Mouse (Mus musculus) small intestine, adult 2 months (tissue): ENCODE data around the gene Twf1. TPM values are rescaled to one million over a fixed set of nuclear protein-coding genes. Genes with fewer than 3 reads are reported as not detected.
A peak's percentile ranks its signal among the peaks of the same experiment; 100 is the strongest.

Experiments
- H3K27ac ChIP-seq: fragments of 200-500 bp; 2 replicates; pipeline ENCODE4 v1.5.1; 2012; ENCODE audit warnings: low read depth, low read length, control low read depth, inconsistent platforms; ENCODE audit not compliant: insufficient read depth
- H3K27me3 ChIP-seq: fragments of 200-500 bp; 2 replicates; pipeline ENCODE4 v1.6.1; 2012; ENCODE audit warnings: mild to moderate bottlenecking, moderate library complexity, low read length, inconsistent platforms; ENCODE audit not compliant: control insufficient read depth, insufficient read depth
- H3K36me3 ChIP-seq: fragments of 200-500 bp; 2 replicates; pipeline ENCODE4 v1.6.1; 2012; ENCODE audit warnings: mild to moderate bottlenecking, low read length, control low read depth, inconsistent platforms; ENCODE audit not compliant: control insufficient read depth, insufficient read depth
- H3K4me1 ChIP-seq: fragments of 200-500 bp; 2 replicates; pipeline ENCODE4 v1.6.1; 2012; ENCODE audit warnings: low read length, inconsistent platforms, mixed read lengths; ENCODE audit not compliant: control insufficient read depth, insufficient read depth, insufficient read length
- H3K4me3 ChIP-seq: fragments of 200-500 bp; 2 replicates; pipeline ENCODE4 v1.5.1; 2012; ENCODE audit warnings: low read depth, mild to moderate bottlenecking, control low read depth, inconsistent platforms, low read length, moderate library complexity
- CTCF ChIP-seq: fragments of 200-500 bp; IDR thresholded peaks from 2 replicates; pipeline ENCODE4 v1.5.1; 2012; ENCODE audit warnings: low read depth, mild to moderate bottlenecking, control low read depth, inconsistent platforms, low read length, moderate library complexity, mixed read lengths; ENCODE audit not compliant: insufficient replicate concordance, insufficient read length; ENCODE audit errors: extremely low read depth
- POLR2A ChIP-seq: fragments of 200-500 bp; IDR thresholded peaks from 2 replicates; pipeline ENCODE4 v1.6.1; 2012; ENCODE audit warnings: low read depth, mild to moderate bottlenecking, control low read depth, inconsistent platforms, low read length, moderate library complexity
- WGBS: fragments of 180-500 bp; shearing (Covaris S2); methylation state at CpG from one replicate; pipeline ENCODE4 v1.1.7; 2018; 5-methylcytosine and 5-hydroxymethylcytosine counted together
- polyA plus RNA-seq: library from polyadenylated mRNA; depleted of rRNA; stranded (reverse); fragments of >200 nt; gene quantifications from 2 replicates; pipeline ENCODE4 v1.2.3, GENCODE M21; 2012

The Twf1 gene
- polyA plus RNA-seq, 1 experiment: 42.5 TPM

DNA sequence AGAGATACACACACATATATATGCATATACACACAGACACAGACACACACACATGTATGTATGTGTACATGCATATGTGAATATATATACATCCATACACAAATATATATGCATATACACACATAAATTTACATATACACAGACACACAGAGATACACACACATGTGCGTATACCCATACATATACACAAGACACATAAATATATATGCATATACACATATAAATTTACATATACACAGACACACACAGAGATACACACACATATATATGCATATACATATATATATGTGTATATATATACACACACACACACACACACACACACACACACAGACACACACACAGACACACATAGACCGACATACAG, 38.8 kb upstream of the Twf1 start:
- no peak for TF ChIP-seq CTCF
- TF ChIP-seq POLR2A: no peak
- WGBS: 46% methylated on average over 2 of the region's 2 CpGs
- Histone ChIP-seq H3K36me3 (no peaks in the 10 kb centered on the region), H3K4me1 (peaks cover 5% of the 10 kb centered on the region), H3K27me3 (no peaks in the 10 kb centered on the region), H3K4me3 (peak overlapping the region; percentile 69), H3K27ac (no peak overlapping the region)

DNA sequence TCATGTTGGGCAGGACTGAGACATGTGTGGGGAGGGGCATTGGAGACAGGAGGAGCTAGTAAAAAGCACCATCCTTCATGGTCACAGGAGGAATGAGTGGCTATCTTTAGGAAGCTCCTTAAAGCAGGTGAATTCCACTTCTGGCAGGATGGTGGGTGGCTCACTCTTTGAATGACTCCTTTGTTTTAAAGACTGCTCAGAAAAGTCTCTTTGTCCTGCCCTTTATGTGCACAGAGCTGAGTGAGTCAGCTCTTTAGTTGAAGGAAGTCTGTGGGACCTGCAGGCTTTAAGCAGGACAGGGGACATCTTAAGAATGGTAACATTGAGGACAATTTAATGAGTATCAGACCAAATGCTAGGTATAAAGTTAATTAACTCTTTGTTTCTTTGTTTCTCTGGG, 31.2 kb upstream of the Twf1 start:
- Histone ChIP-seq H3K36me3 (no peaks in the 10 kb centered on the region), H3K4me3 (no peak overlapping the region), H3K27me3 (no peaks in the 10 kb centered on the region), H3K27ac (no peak overlapping the region), H3K4me1 (no peaks in the 10 kb centered on the region)
- TF ChIP-seq CTCF (no peak), POLR2A (no peak)

DNA sequence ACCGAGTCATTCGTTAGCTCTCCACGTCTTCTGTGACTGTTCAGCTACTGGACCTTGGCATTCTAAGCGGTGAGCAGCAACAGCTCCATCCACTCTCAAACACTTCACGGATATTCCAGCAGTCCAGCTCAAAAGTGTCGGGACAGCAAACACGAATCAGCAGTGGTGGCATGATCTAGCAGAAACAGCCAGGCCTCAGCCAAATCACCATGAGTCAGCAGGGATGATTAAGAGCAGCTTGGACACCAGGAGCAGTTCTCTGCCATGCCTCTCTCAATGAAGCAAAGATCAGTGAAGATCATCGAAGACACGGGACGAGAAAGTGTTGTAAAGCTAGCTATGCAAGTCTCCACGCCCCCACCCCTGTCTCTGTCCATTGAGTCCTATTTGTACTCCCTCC, 26.3 kb upstream of the Twf1 start:
- H3K36me3 ChIP-seq: no peaks in the 10 kb centered on the region
- no peak overlapping the region for H3K4me3 ChIP-seq
- no peak overlapping the region for H3K27ac ChIP-seq
- no peaks in the 10 kb centered on the region for H3K27me3 ChIP-seq
- TF ChIP-seq CTCF (no peak), POLR2A (no peak)
- H3K4me1 ChIP-seq: no peaks in the 10 kb centered on the region
- WGBS: 91% methylated on average over 11 of the region's 11 CpGs

DNA sequence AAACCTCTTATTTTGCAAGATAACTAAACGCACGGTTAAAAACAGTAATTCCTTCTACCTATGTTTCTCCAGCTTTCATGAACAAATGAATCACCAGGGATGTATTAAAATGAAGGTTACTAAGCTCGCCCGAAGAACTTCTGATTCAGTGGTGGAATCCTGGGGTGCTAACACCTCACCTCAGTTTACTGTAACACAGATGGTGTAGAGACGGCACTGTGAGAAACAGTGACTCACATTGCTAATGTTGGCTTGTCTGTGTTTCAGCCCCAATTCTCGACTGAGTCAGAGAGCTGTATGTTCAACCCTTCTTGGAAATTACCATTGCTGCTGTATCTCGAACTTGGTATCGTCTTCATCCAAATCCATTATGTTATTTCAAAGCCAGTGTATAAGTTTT, 18.1 kb upstream of the Twf1 start:
- TF ChIP-seq POLR2A: no peak
- H3K27me3 ChIP-seq: no peaks in the 10 kb centered on the region
- 90% methylated on average over 8 of the region's 8 CpGs for WGBS
- no peak overlapping the region for H3K4me3 ChIP-seq
- H3K27ac ChIP-seq: no peak overlapping the region
- H3K4me1 ChIP-seq: no peaks in the 10 kb centered on the region
- H3K36me3 ChIP-seq: no peaks in the 10 kb centered on the region

DNA sequence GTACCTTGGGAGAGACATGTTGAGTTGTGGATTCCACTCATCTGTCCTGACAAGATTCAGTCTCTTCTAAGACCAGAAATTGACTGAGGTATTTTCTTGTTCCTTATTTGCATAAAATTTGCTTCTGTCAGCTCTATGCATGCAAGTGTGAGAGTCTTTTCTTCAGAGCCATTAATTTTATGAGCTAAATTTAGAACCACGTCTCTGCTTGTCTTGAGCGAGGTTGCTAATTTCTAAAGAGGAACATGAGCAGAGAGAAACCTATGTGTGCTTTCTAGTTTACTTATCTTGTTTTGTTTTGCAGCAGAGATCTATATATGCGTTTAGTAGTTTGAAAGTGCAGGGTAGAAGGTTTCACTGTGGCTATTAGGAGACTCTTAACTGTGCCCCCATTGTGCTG, 12.8 kb upstream of the Twf1 start:
- Histone ChIP-seq H3K27me3 (no peaks in the 10 kb centered on the region), H3K27ac (no peak overlapping the region), H3K4me3 (no peak overlapping the region), H3K4me1 (peaks cover 12% of the 10 kb centered on the region), H3K36me3 (no peaks in the 10 kb centered on the region)
- no peak for TF ChIP-seq CTCF
- no peak for TF ChIP-seq POLR2A
- WGBS: 69% methylated on average over 3 of the region's 3 CpGs

DNA sequence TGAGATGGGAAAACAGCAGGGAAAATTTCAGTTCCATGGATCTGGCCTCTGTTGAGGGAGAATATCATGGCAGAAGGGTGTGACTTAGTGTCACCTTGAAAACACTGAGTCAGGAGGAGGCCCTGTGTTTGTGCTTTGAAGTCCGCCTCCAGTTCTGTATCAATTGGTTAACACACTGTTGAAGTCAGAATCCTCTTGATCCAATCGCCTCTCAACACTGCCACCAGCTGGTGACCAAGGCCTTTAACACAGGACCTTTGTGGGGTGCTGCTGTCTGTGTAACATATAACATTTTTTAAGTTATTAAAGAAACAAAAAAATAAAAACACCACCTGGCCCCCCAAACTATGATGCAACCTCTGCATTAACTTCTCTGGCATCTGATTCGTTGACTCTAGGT, 11.7 kb upstream of the Twf1 start:
- no peak overlapping the region for H3K4me3 ChIP-seq
- H3K27me3 ChIP-seq: no peaks in the 10 kb centered on the region
- no peak overlapping the region for H3K27ac ChIP-seq
- 8% methylated on average over 3 of the region's 3 CpGs for WGBS
- H3K36me3 ChIP-seq: no peaks in the 10 kb centered on the region
- peaks cover 12% of the 10 kb centered on the region for H3K4me1 ChIP-seq
- peak; percentile 62; the same call in 1 of the 2 replicates for TF ChIP-seq CTCF
- TF ChIP-seq POLR2A: no peak

DNA sequence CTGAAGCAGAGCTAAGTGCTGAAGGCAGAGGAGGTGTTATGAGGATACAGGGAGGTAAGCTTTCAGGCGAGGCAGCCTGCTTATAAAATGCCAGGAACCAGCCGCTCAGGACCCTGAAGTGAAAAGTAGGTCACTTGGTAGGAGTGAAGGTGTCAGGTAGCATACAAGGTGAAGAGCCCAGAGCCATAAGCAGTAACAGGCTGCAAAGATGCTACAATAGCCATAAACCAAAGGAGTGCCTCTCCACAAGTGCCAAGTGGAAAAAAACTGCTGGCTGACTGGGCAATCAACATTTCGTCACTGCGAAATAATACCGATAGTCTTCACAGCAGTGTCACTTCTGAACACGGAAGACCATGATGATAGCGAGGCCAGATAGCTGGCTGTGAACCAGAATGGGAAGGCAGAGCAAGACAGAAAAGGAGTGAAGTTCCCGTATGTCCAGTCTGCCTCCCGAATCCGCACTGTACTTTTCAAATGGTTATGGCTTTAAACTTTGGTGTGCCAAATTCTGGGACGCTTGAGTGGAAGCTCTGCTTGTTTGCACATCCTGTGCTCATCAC, 10.5 kb upstream of the Twf1 start:
- H3K27me3 ChIP-seq: no peaks in the 10 kb centered on the region
- H3K27ac ChIP-seq: no peak overlapping the region
- H3K4me3 ChIP-seq: no peak overlapping the region
- 26% methylated on average over 11 of the region's 11 CpGs for WGBS
- no peaks in the 10 kb centered on the region for H3K36me3 ChIP-seq
- H3K4me1 ChIP-seq: peaks cover 12% of the 10 kb centered on the region
- TF ChIP-seq CTCF (no peak), POLR2A (no peak)

DNA sequence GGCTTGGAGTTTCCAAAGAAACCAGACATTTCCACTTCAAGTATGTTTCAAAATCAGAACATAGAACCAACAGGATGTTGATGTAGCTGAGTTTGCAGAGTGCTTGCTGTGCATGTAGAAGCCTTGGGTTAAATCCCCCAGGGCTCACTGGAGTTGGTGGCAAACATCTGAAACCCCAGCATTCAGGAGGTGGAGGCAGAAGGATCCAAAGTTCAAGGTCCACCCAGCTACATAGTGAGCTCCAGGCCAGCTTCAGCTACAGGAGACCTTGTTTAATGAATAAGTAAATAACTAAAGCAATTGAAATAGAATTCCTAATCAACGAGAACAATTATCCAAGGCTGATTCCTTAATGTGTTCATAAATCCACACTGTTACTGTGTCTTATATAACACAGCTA, 3.9 kb upstream of the Twf1 start:
- 22% methylated on average over 1 of the region's 1 CpGs for WGBS
- peaks cover 6% of the 10 kb centered on the region; the same call in 1 of the 2 replicates for H3K4me1 ChIP-seq
- H3K4me3 ChIP-seq: no peak overlapping the region

More for the DNA sequence above, 3.9 kb upstream of the Twf1 start:
- H3K27ac ChIP-seq: no peak overlapping the region
- TF ChIP-seq CTCF: no peak
- TF ChIP-seq POLR2A: no peak
- H3K27me3 ChIP-seq: no peaks in the 10 kb centered on the region
- H3K36me3 ChIP-seq: no peaks in the 10 kb centered on the region
